Mouse (Mus musculus) limb, embryonic 11.5 days (tissue): Measurements from ENCODE around the gene Calcb. TPM values are rescaled to one million over a fixed set of nuclear protein-coding genes. Genes with fewer than 3 reads are reported as not detected.

ENCODE experiments used
- ATAC-seq: fragments of 200-750 bp; cut with Nextera tagmentation; 2 replicates; pipeline ENCODE4 v1.8.0; 2017; ENCODE audit warnings: low read depth; ENCODE audit not compliant: insufficient number of reproducible peaks, low FRiP score, low TSS enrichment
- DNase-seq: peaks from one replicate; pipeline ENCODE4 v3.0.0-alpha.2; 2015; ENCODE audit warnings: low spot score
- H3K27ac ChIP-seq: fragments of 300-500 bp; sonication (generic); replicated peaks from 2 replicates; pipeline ENCODE4 v1.5.1; 2014; ENCODE audit warnings: low read depth, mild to moderate bottlenecking, low read length
- H3K27me3 ChIP-seq: fragments of 300-500 bp; sonication (generic); 2 replicates; pipeline ENCODE4 v1.6.1; 2014; ENCODE audit warnings: mild to moderate bottlenecking, low read length, mixed read lengths; ENCODE audit not compliant: control insufficient read depth, insufficient read depth
- H3K36me3 ChIP-seq: fragments of 300-500 bp; sonication (generic); 2 replicates; pipeline ENCODE4 v1.6.1; 2014; ENCODE audit warnings: mild to moderate bottlenecking, low read length, moderate library complexity, mixed read lengths; ENCODE audit not compliant: control insufficient read depth, insufficient read depth
- H3K4me1 ChIP-seq: fragments of 300-500 bp; sonication (generic); 2 replicates; pipeline ENCODE4 v1.6.1; 2014; ENCODE audit warnings: low read length, mixed read lengths; ENCODE audit not compliant: control insufficient read depth, insufficient read depth
- H3K4me2 ChIP-seq: fragments of 300-500 bp; sonication (generic); 2 replicates; pipeline ENCODE4 v1.6.1; 2014; ENCODE audit warnings: low read depth, mild to moderate bottlenecking, moderate library complexity; ENCODE audit not compliant: severe bottlenecking
- H3K4me3 ChIP-seq: fragments of 300-500 bp; sonication (generic); 2 replicates; pipeline ENCODE4 v1.5.1; 2014; ENCODE audit warnings: low read depth, low read length
- H3K9ac ChIP-seq: fragments of 300-500 bp; sonication (generic); 2 replicates; pipeline ENCODE4 v1.6.1; 2014; ENCODE audit warnings: mild to moderate bottlenecking, low read length
- H3K9me3 ChIP-seq: fragments of 300-500 bp; sonication (generic); 2 replicates; pipeline ENCODE4 v1.6.1; 2016; ENCODE audit warnings: low read length; ENCODE audit not compliant: control insufficient read depth
- WGBS: fragments of 180-500 bp; shearing (Covaris S2); extraction: QIAGEN DNeasy Blood & Tissue Kit; methylation state at CpG from one replicate; pipeline ENCODE4 v1.1.7; 2014; 5-methylcytosine and 5-hydroxymethylcytosine counted together
- polyA plus RNA-seq: library from polyadenylated mRNA; unstranded; fragments of >200 nt; fragmentation: Nextera tagmentation; extraction: Ambion mirVana; gene quantifications from 2 replicates; pipeline ENCODE4 v1.2.1, GENCODE M21; 2014

Calcb gene
- polyA plus RNA-seq, 1 experiment from 2014 or later = not detected

DNA sequence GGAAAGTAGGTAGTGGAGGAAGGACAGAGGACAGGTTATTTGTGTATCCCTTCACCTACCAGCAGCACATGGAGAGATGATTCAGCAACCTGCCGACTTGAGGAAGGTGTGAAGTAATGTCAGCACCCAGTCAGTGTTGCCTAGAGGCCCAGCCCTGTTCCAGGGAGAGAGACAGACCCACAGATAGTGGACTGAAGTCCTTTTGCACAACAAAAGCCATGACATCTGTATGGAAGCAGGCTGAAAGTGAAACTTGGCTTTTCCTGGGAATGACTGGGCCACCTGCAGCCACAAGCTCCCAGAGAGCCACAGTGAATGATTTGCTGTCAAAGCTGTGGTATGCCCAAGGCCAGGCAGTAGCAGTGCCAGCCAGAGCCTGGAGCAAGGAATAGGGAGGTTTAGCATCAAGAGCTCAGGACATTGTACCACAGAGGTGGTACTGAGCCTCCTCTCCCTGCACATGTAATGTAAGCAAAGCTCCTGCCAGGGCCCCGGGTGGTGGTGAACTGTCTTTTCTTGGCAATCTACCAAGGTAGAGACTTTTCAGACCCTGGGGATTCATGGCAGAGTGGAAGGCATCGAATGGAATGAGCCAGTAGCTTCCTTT lies 26.3 kb downstream of the Calcb start:
- Histone ChIP-seq H3K27ac (no peak overlapping the region), H3K4me3 (no peak overlapping the region; the same call in 1 of the 2 replicates), H3K27me3 (no peaks in the 10 kb centered on the region), H3K9me3 (no peaks in the 10 kb centered on the region), H3K4me2 (no peak overlapping the region), H3K9ac (no peak overlapping the region), H3K4me1 (peaks cover 3% of the 10 kb centered on the region; the same call in 1 of the 2 replicates), H3K36me3 (no peaks in the 10 kb centered on the region)
- ATAC-seq = no peak
- WGBS = 77% methylated on average over 3 of the region's 3 CpGs
- no peak for DNase-seq

DNA sequence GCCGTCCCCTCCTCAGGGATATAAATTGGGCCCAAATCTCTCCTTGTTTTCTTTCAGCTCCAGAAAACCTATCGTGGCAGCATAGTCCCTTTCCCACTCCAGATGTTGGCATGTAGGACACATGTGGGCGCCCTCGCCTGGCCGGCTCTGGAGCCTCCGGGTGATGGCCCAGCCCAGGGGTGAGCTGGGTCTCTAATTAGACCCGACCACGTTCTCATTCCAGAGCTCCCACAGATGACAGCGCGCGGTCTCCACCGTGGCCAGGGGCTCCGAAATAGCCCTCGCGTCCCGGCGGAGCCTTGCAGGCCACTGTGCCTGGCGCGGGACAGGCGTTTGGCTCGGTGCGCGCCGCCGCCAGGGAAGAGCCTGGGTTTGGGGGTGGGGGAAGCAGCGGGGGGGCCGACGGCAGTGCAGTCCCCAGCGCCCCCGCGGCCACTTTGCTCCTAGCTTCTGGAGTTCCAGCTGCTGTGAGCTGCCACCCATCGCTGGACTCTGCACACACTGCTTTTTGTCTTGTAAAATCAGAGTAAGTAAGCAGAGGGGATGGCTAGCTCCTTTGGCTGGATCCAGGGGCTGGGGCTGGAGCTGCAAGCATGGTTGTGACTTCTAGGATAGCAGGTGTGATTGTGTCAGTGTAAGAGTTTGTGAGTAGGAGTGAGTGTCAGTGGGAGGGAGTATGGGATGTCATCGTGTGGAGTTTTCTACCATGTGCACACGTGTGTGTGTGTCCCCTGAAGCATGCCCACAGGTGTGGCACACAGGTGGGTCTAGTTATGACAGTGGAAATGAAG lies 27.2 kb downstream of the Calcb start:
- ATAC-seq = peak; percentile 46; the same call in 1 of the 2 replicates
- Histone ChIP-seq H3K4me2 (peak overlapping the region; percentile 87), H3K27me3 (no peaks in the 10 kb centered on the region), H3K4me3 (peak overlapping the region; percentile 28), H3K36me3 (no peaks in the 10 kb centered on the region), H3K4me1 (peaks cover 3% of the 10 kb centered on the region; the same call in 1 of the 2 replicates), H3K9me3 (no peaks in the 10 kb centered on the region), H3K9ac (peak overlapping the region; percentile 43; the same call in 1 of the 2 replicates), H3K27ac (no peak overlapping the region)
- WGBS = 5% methylated on average over 34 of the region's 34 CpGs
- peak; percentile 60 for DNase-seq

DNA sequence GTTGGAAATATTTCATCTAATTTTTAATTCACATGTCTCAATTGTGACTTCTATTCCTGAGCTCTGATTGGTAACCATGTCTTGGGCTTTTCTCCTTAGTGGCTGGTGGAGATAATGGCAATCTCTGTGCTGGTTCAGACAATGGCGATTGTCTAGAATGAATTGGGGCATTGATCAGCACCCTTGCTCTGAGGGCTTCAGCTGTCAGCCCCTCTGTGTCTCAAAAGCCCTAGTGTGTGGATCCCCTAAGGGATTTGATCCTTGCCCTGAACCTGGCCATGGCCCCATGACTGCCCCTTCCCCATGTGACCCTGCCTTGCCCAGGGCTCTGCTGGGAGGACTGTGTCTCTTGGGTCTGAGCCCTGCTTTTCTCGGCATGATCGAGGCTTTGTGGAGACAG lies 29.2 kb downstream of the Calcb start:
- Histone ChIP-seq H3K9me3 (no peaks in the 10 kb centered on the region), H3K27ac (no peak overlapping the region), H3K9ac (no peak overlapping the region), H3K4me3 (no peak overlapping the region), H3K4me2 (no peak overlapping the region), H3K27me3 (no peaks in the 10 kb centered on the region), H3K4me1 (peaks cover 3% of the 10 kb centered on the region; the same call in 1 of the 2 replicates), H3K36me3 (no peaks in the 10 kb centered on the region)
- WGBS = 84% methylated on average over 3 of the region's 3 CpGs
- no peak for DNase-seq
- ATAC-seq = no peak

DNA sequence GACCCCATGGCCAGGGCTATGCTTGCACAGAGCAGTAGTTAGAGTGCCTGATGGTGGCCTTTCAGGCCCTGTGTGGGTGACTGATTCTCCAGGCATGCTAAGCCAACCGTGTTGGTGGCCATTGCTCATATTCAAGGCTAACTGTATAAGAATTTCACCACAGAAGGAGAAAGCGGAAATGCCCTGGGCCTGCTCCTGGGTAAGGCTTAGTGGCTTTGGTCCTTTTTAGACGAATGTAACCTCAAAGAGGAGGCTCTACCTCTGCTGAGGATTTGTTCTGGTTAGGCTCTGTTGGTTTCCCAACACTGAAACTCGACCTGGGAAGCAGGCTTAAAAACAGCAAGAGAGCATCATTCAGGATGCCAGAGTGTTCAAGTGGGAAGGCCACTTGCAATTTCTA lies 29.8 kb downstream of the Calcb start:
- H3K27me3 ChIP-seq = no peaks in the 10 kb centered on the region
- no peak overlapping the region for H3K9ac ChIP-seq
- H3K4me2 ChIP-seq = no peak overlapping the region
- no peak overlapping the region for H3K27ac ChIP-seq
- H3K9me3 ChIP-seq = no peaks in the 10 kb centered on the region
- H3K4me3 ChIP-seq = no peak overlapping the region
- H3K4me1 ChIP-seq = peaks cover 3% of the 10 kb centered on the region; the same call in 1 of the 2 replicates
- ATAC-seq (no peak), DNase-seq (no peak)
- WGBS = 65% methylated on average over 4 of the region's 4 CpGs
- H3K36me3 ChIP-seq = no peaks in the 10 kb centered on the region

DNA sequence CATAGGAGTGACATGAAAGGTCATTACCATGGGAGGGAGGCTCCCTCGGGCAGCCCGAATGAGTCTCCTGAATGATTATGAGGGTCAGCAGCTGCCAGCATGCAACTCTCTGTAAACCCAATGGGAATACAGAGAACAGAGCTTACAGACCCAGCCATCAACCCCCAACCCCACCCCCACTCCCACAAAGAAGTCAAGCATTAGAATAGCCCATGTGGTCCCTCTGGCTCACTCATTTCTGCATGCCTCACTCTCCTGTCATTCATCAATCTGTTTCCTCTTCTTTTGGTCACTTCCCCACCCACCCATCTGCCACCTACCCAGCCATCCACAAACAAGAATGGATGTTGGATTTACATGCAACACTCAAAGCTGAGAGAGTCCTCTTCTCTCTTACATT lies 35.0 kb downstream of the Calcb start:
- WGBS = 81% methylated on average over 2 of the region's 2 CpGs
- no peak overlapping the region for H3K4me2 ChIP-seq
- H3K27ac ChIP-seq = no peak overlapping the region
- H3K9ac ChIP-seq = no peak overlapping the region
- H3K9me3 ChIP-seq = no peaks in the 10 kb centered on the region
- no peaks in the 10 kb centered on the region for H3K4me1 ChIP-seq
- no peak for DNase-seq
- H3K36me3 ChIP-seq = no peaks in the 10 kb centered on the region
- no peak overlapping the region for H3K4me3 ChIP-seq
- no peaks in the 10 kb centered on the region for H3K27me3 ChIP-seq
- no peak for ATAC-seq

DNA sequence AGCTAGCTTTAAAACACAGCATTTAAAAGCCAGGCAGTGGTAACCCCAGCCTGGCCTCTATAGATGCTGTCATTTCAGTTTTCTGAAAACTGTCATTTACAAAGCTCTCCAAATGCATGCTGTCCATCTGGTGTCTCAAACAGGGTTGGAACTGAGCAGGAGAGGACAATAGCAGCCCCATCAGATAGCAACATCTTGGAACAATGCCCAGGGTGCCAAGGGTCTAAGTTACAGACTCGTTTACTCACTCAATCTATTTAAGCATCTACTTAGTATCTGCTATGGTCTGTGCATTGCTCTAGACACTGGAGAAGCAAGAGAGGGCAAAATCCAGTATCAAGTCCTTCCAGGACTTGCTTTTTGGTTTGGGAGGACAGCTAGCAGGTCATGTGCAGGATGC lies 35.8 kb downstream of the Calcb start:
- ATAC-seq (no peak), DNase-seq (no peak)
- no peaks in the 10 kb centered on the region for H3K36me3 ChIP-seq
- 85% methylated on average over 1 of the region's 1 CpGs for WGBS
- H3K27ac ChIP-seq = no peak overlapping the region
- H3K27me3 ChIP-seq = no peaks in the 10 kb centered on the region
- H3K9ac ChIP-seq = no peak overlapping the region
- no peak overlapping the region for H3K4me2 ChIP-seq
- H3K4me3 ChIP-seq = no peak overlapping the region
- H3K4me1 ChIP-seq = no peaks in the 10 kb centered on the region
- H3K9me3 ChIP-seq = no peaks in the 10 kb centered on the region

GRCm38 (mm10) chr7:114754626-114755025 lies 36.2 kb downstream of the Calcb start:
- Histone ChIP-seq H3K27ac (no peak overlapping the region), H3K4me3 (no peak overlapping the region), H3K4me1 (no peaks in the 10 kb centered on the region), H3K27me3 (no peaks in the 10 kb centered on the region), H3K36me3 (no peaks in the 10 kb centered on the region), H3K9me3 (no peaks in the 10 kb centered on the region), H3K4me2 (no peak overlapping the region), H3K9ac (no peak overlapping the region)
- 85% methylated on average over 8 of the region's 8 CpGs for WGBS
- DNase-seq (no peak), ATAC-seq (no peak)

GRCm38 (mm10) chr7:114762660-114763059 lies 44.2 kb downstream of the Calcb start:
- 76% methylated on average over 2 of the region's 2 CpGs for WGBS
- H3K27ac ChIP-seq = no peak overlapping the region
- no peak overlapping the region for H3K9ac ChIP-seq
- H3K4me1 ChIP-seq = no peaks in the 10 kb centered on the region
- H3K4me3 ChIP-seq = no peak overlapping the region
- no peaks in the 10 kb centered on the region for H3K36me3 ChIP-seq
- no peak for DNase-seq
- no peaks in the 10 kb centered on the region for H3K9me3 ChIP-seq
- H3K4me2 ChIP-seq = no peak overlapping the region
- no peak for ATAC-seq
- no peaks in the 10 kb centered on the region for H3K27me3 ChIP-seq
